Mouse (Mus musculus) MEL (cell line): ENCODE data around the gene Ddx28.

Experiments used
- CTCF ChIP-seq, 3 experiments: IDR thresholded peaks in 2 of 3; conservative IDR thresholded peaks in 1 of 3; 2 replicates each; pipeline ENCODE4 v1.5.1; 2011 to 2012; ENCODE audit warnings: low read length in 3 of 3, low read depth in 2 of 3, mild to moderate bottlenecking in 2 of 3, improper control_type of control experiment in 1 of 3, inconsistent platforms in 1 of 3, mixed read lengths in 1 of 3, moderate library complexity in 1 of 3; ENCODE audit not compliant: control insufficient read depth in 1 of 3, insufficient read depth in 1 of 3, poor library complexity in 1 of 3, severe bottlenecking in 1 of 3
- E2F4 ChIP-seq: IDR thresholded peaks from 2 replicates; pipeline ENCODE4 v1.6.1; 2011; ENCODE audit warnings: low read depth, low read length, improper control_type of control experiment, borderline replicate concordance
- POLR2A ChIP-seq, 2 experiments: IDR thresholded peaks; 2 replicates each; pipeline ENCODE4 v1.6.1; 2011 to 2012; ENCODE audit warnings: low read length in 2 of 2, mild to moderate bottlenecking in 2 of 2, control low read depth in 1 of 2, improper control_type of control experiment in 1 of 2, low read depth in 1 of 2, moderate library complexity in 1 of 2; ENCODE audit not compliant: control insufficient read depth in 1 of 2, insufficient read depth in 1 of 2, poor library complexity in 1 of 2
- USF2 ChIP-seq, 2 experiments: IDR thresholded peaks; 2 replicates each; pipeline ENCODE4 v1.6.1; 2011 to 2012; ENCODE audit warnings: improper control_type of control experiment in 2 of 2, low read length in 2 of 2, borderline replicate concordance in 1 of 2, inconsistent platforms in 1 of 2, low read depth in 1 of 2, mild to moderate bottlenecking in 1 of 2; ENCODE audit not compliant: insufficient read depth in 1 of 2
- ZMIZ1 ChIP-seq: IDR thresholded peaks from 2 replicates; pipeline ENCODE4 v1.6.1; 2012; ENCODE audit warnings: low read depth, mild to moderate bottlenecking, inconsistent platforms, low read length, improper control_type of control experiment, moderate library complexity

GRCm38 (mm10) chr8:105966692-105967311 lies 44.9 kb downstream of the Ddx28 start:
- TF ChIP-seq USF2 (IDR thresholded peaks at IDR 0.05; ENCODE audit: borderline replicate concordance in 1 of 2, insufficient read depth in 1 of 2, low read depth in 1 of 2, low read length in 2 of 2) (no peak), POLR2A (IDR thresholded peaks at IDR 0.05; ENCODE audit: control insufficient read depth in 1 of 2, insufficient read depth in 1 of 2, low read depth in 1 of 2, low read length in 2 of 2, poor library complexity in 1 of 2) (peak in 1 of 2 experiments; percentile 53; a peak in 1 of 4 replicates), E2F4 (0 out of 2 replicates have a peak, but pooled peaks have one; percentile 14), CTCF (IDR thresholded peaks at IDR 0.05 in 2 of 3, conservative IDR thresholded peaks at IDR 0.05 in 1 of 3; ENCODE audit: control insufficient read depth in 1 of 3, insufficient read depth in 1 of 3, low read depth in 2 of 3, low read length in 3 of 3, poor library complexity in 1 of 3, severe bottlenecking in 1 of 3) (peak in 2 of 3 experiments; percentile 19 to 28; a peak in 1 of 6 replicates), ZMIZ1 (no peak)
